ENCODE assay signal across 11 mouse cellular contexts in the genomic region with DNA sequence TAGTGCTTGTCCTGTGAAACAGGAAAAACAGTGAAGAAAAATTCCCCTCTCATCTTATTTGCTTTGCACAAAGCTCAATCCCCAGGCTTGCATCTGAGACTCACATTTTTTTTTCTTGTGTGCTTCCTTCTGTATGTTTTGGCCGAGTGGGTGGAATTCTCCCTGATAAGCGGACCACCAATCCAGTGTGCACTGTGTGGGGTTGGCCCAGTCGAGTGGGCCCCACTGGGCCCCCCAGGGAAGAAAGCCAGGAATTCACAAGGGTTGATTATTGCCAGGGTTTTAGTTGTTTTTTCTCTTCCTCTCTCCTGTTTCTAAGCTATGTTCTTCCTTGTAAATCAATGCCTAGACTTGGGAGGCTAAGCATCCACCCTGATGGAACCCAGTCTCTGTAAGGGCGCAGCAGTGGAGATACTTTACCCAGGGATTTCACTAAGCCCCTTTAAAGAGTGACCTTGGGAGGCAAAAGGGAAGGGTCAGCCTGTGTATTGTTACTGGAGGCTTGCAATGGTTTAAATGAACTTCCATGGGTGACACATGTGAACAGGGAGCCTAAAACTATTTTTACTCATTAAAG.
DNase-seq lines count a peak whose midpoint lies in the region; ATAC-seq and TF ChIP-seq lines count a peak whose summit lies in the region.
"Had no signal": no experiment of that assay in that cellular context is flagged by ENCODE, and none has a peak within 500 bp of the region (broad histone marks: within the 10 kb centered on the region; RNA-seq: fewer than 3 reads in every experiment).

No protein-coding gene starts in this region.

- ATAC-seq in liver, embryonic 12.5 days = no peak
- ATAC-seq in heart, embryonic 13.5 days (ENCODE audit: extremely low read depth, insufficient number of reproducible peaks, low FRiP score, low TSS enrichment) = peak; percentile 78; the same call in 1 of the 2 replicates
- ATAC-seq in hindbrain, postnatal 0 days = no peak
- ATAC-seq: intestine, postnatal 0 days had no signal

- no peaks in the 10 kb centered on the region for H3K9me3 ChIP-seq in liver, embryonic 12.5 days (replicated peaks)
- no peaks in the 10 kb centered on the region for H3K9me3 ChIP-seq in heart, embryonic 13.5 days
- H3K9me3 ChIP-seq in hindbrain, postnatal 0 days (ENCODE audit: low read length) = no peaks in the 10 kb centered on the region
- H3K9me3 ChIP-seq: neural tube, embryonic 12.5 days had no signal

- no peak for TF ChIP-seq POLR2A in liver, adult 2 months (IDR thresholded peaks at IDR 0.05; ENCODE audit: extremely low read depth, insufficient read depth, low read length)
- no peak for TF ChIP-seq POLR2A in heart, adult 2 months (IDR thresholded peaks at IDR 0.05; ENCODE audit: insufficient read depth, low read depth, low read length)

- intact Hi-C loops in heart, adult 2 months (cut with DNase I) = loop anchor here (2.0 to 10.0 kb wide), 6 partner anchors 81 to 474 kb away; no protein-coding TSS in a partner anchor

- H3K4me3 ChIP-seq in liver, adult 2 months (ENCODE audit: insufficient read depth, low read depth, low read length) = no peak overlapping the region
- H3K4me3 ChIP-seq in liver, embryonic 12.5 days = no peak overlapping the region
- H3K4me3 ChIP-seq in heart, adult 2 months = no peak overlapping the region
- no peak overlapping the region for H3K4me3 ChIP-seq in heart, embryonic 13.5 days
- no peak overlapping the region for H3K4me3 ChIP-seq in hindbrain, postnatal 0 days (ENCODE audit: low read length)
- H3K4me3 ChIP-seq: neural tube, embryonic 12.5 days had no signal

- H3K36me3 ChIP-seq in liver, adult 2 months (ENCODE audit: control insufficient read depth, insufficient read depth, low read length) = no peaks in the 10 kb centered on the region
- no peaks in the 10 kb centered on the region for H3K36me3 ChIP-seq in liver, embryonic 12.5 days
- H3K36me3 ChIP-seq in heart, adult 2 months (ENCODE audit: control insufficient read depth, insufficient read depth, low read length) = peaks cover 10% of the 10 kb centered on the region
- no peaks in the 10 kb centered on the region for H3K36me3 ChIP-seq in heart, embryonic 13.5 days
- no peaks in the 10 kb centered on the region for H3K36me3 ChIP-seq in hindbrain, postnatal 0 days (ENCODE audit: insufficient read depth, low read length)
- H3K36me3 ChIP-seq: neural tube, embryonic 12.5 days had no signal

- no peaks in the 10 kb centered on the region for H3K27me3 ChIP-seq in liver, adult 2 months (ENCODE audit: control insufficient read depth, insufficient read depth, low read length)
- no peaks in the 10 kb centered on the region for H3K27me3 ChIP-seq in liver, embryonic 12.5 days (replicated peaks)
- no peaks in the 10 kb centered on the region for H3K27me3 ChIP-seq in heart, adult 2 months (ENCODE audit: control insufficient read depth, insufficient read depth, low read length)
- H3K27me3 ChIP-seq in heart, embryonic 13.5 days (replicated peaks) = 0 out of 2 replicates have a peak, but pooled peaks cover 7% of the 10 kb centered on the region
- H3K27me3 ChIP-seq in hindbrain, postnatal 0 days (ENCODE audit: insufficient read depth, low read length) = no peaks in the 10 kb centered on the region
- H3K27me3 ChIP-seq: neural tube, embryonic 12.5 days had no signal

- WGBS in liver, adult 2 months = 67% methylated on average over 4 of the region's 4 CpGs
- 48% methylated on average over 4 of the region's 4 CpGs for WGBS in liver, embryonic 12.5 days (ENCODE audit: insufficient replicate concordance)
- 59% methylated on average over 4 of the region's 4 CpGs for WGBS in heart, adult 2 months
- WGBS in heart, embryonic 13.5 days = 34% methylated on average over 4 of the region's 4 CpGs
- 80% methylated on average over 4 of the region's 4 CpGs for WGBS in hindbrain, postnatal 0 days

- H3K79me2 ChIP-seq in liver, adult 2 months (ENCODE audit: control insufficient read depth, insufficient read depth, low read length) = no peaks in the 10 kb centered on the region
- no peaks in the 10 kb centered on the region for H3K79me2 ChIP-seq in heart, adult 2 months (replicated peaks; ENCODE audit: control insufficient read depth, insufficient read depth, low read length)

- H3K4me1 ChIP-seq in liver, adult 2 months (ENCODE audit: control insufficient read depth, insufficient read depth, low read length) = peaks cover 7% of the 10 kb centered on the region; the same call in 1 of the 2 replicates
- H3K4me1 ChIP-seq in liver, embryonic 12.5 days = no peaks in the 10 kb centered on the region
- peaks cover 10% of the 10 kb centered on the region for H3K4me1 ChIP-seq in heart, adult 2 months (ENCODE audit: control insufficient read depth, insufficient read depth, low read length)
- peaks cover 41% of the 10 kb centered on the region for H3K4me1 ChIP-seq in heart, embryonic 13.5 days
- no peaks in the 10 kb centered on the region for H3K4me1 ChIP-seq in hindbrain, postnatal 0 days (ENCODE audit: insufficient read depth, low read length)
- H3K4me1 ChIP-seq: neural tube, embryonic 12.5 days had no signal

- H3K4me2 ChIP-seq in liver, embryonic 12.5 days = no peak overlapping the region
- H3K4me2 ChIP-seq in heart, embryonic 13.5 days = no peak overlapping the region
- no peak overlapping the region for H3K4me2 ChIP-seq in hindbrain, postnatal 0 days (ENCODE audit: low read depth, low read length)
- H3K4me2 ChIP-seq: neural tube, embryonic 12.5 days had no signal

- H3K27ac ChIP-seq in liver, adult 2 months (replicated peaks; ENCODE audit: insufficient read depth, low read depth, low read length) = peak overlapping the region; percentile 44; the same call in 1 of the 2 replicates
- H3K27ac ChIP-seq in liver, embryonic 12.5 days = no peak overlapping the region; the same call in 1 of the 2 replicates
- H3K27ac ChIP-seq in heart, adult 2 months = peak overlapping the region; percentile 59
- H3K27ac ChIP-seq in heart, embryonic 13.5 days (replicated peaks) = peak overlapping the region; percentile 70
- no peak overlapping the region for H3K27ac ChIP-seq in hindbrain, postnatal 0 days
- H3K27ac ChIP-seq: neural tube, embryonic 12.5 days had no signal

- H3K9ac ChIP-seq in liver, adult 2 months (ENCODE audit: low read depth, low read length) = no peak overlapping the region
- H3K9ac ChIP-seq in liver, embryonic 12.5 days = no peak overlapping the region
- no peak overlapping the region for H3K9ac ChIP-seq in heart, adult 2 months (ENCODE audit: low read depth, low read length)
- no peak overlapping the region for H3K9ac ChIP-seq in heart, embryonic 13.5 days
- no peak overlapping the region for H3K9ac ChIP-seq in hindbrain, postnatal 0 days (replicated peaks; ENCODE audit: low read length)
- H3K9ac ChIP-seq: neural tube, embryonic 12.5 days had no signal

- no peak for TF ChIP-seq CTCF in liver, adult 2 months (IDR thresholded peaks at IDR 0.05; ENCODE audit: low read depth, low read length)
- no peak for TF ChIP-seq CTCF in heart, adult 2 months (IDR thresholded peaks at IDR 0.05)
- no peak for TF ChIP-seq CTCF in hindbrain, postnatal 0 days (IDR thresholded peaks at IDR 0.05; ENCODE audit: low read depth)

- DNase-seq in liver, adult 2 months (ENCODE audit: extremely low read depth, low read depth, low spot score) = no peak
- DNase-seq in heart, adult 2 months = peak; percentile 48 to 69
- DNase-seq in kidney, postnatal 4 days = peak; percentile 70 to 78
- no peak for DNase-seq in urinary bladder, postnatal 36 days (ENCODE audit: low spot score in 2 of 2)
- DNase-seq in urinary bladder, postnatal 25 days (ENCODE audit: low spot score) = no peak
- no peak for DNase-seq in hindbrain, postnatal 0 days (ENCODE audit: low spot score)
- DNase-seq: midbrain, embryonic 14.5 days had no signal

- TF ChIP-seq EP300 in heart, adult 2 months (IDR thresholded peaks at IDR 0.05; ENCODE audit: insufficient read depth, low read depth, low read length) = no peak

Comparison
In these comparisons a context has a peak if more than half of its experiments do, and no peak if none do; other contexts are left out.
1. H3K27ac ChIP-seq: peak in liver, adult 2 months (single experiment), heart, adult 2 months (single experiment) and heart, embryonic 13.5 days (single experiment); none in liver, embryonic 12.5 days (single experiment) and hindbrain, postnatal 0 days (single experiment).
2. DNase-seq: peak in heart, adult 2 months (2 of 2) and kidney, postnatal 4 days (2 of 2); none in liver, adult 2 months (single experiment), urinary bladder, postnatal 36 days (0 of 2), urinary bladder, postnatal 25 days (single experiment) and hindbrain, postnatal 0 days (single experiment).